Mouse (Mus musculus) mouse trophoblast stem cell (cell line): ENCODE results near the gene Slc22a12.

Experiments used
- in situ Hi-C, 2 experiments: fragments of 300-500 bp; cut with MseI, MboI; formaldehyde crosslinking; loops; 2 replicates in 1 of 2; 3 replicates in 1 of 2; pipeline ENCODE4 v1.15.1; 2025

The Slc22a12 gene

DNA sequence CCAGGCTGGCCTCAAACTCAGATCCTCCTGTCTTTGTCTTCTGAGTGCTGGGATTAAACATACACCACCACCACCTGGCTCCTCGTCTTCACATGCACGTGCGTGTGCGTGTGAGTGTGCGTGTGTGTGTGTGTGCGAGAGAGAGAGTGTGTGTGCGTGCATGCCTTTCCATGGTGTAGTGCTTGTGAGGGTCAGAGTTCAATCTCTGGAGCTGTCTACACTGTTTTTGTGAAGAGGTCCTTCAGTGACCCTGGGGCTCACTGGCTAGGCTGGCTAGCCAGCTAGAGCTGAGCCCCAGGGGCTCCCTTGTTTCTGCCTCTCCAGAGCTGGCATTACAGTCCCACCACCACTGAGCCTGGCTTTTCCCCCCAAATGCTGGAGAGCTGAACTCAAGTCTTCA is 1.3 kb downstream of the Slc22a12 start:
- in situ Hi-C loops = no loop called here

DNA sequence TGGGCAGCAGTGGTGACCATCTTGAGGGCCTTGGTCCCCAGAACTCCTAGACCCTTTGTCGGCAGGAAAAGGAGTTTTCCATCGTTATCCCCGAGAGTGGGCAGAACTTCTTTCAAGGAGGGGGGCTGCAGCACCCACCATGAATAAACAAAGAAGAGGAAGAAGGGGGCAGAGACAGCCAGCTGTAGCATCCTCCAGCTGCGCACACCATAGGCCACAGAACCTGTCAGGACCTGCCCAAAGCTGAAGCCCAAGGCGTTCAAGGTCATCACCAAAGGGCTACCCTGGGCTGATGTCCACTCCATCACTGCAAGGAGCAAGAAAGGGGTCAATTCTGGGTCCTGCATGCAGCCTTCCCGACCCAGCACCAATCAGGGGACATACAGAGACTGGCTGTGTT is 2.6 kb downstream of the Slc22a12 start:
- in situ Hi-C loops = no loop called here

DNA sequence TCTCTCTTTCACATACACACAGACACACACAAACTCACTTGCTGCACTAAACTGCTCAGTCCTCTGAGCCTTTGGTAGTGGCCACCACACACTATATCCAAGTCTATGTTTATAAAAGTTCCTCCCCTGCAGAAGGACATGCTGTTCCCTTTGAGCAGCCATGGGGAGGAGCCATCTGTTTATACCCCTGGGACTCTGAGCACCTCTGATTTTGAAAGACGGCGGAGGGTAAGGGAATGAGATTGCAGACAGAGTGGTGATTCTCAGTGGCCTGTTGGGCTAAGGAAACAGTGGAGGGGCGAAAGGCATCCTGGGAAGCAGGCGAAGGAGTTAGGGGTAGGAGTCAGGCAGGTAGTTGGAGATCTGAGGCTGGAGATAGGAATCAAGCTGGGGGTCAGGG is 3.2 kb downstream of the Slc22a12 start:
- in situ Hi-C loops = no loop called here

DNA sequence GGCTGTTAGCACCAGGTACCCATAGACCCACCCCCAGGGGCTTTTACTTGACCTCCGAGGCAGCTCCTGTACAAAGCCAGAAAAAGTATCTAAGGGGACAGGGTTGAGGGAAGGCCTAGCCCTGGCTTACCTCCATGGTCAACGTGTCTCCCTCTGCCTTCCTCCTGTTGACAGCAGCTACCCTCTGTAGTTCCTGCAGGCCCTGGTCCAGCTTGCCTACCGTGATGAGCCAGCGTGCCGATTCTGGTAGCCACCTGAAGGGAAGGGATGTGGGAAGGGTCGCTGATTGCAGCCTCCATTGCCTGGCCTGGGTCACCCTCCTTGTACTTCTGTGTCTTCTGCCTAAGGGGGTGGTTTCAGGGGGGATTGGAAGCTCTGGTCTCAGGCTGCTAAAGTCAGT is 4.3 kb downstream of the Slc22a12 start:
- in situ Hi-C loops = no loop called here

DNA sequence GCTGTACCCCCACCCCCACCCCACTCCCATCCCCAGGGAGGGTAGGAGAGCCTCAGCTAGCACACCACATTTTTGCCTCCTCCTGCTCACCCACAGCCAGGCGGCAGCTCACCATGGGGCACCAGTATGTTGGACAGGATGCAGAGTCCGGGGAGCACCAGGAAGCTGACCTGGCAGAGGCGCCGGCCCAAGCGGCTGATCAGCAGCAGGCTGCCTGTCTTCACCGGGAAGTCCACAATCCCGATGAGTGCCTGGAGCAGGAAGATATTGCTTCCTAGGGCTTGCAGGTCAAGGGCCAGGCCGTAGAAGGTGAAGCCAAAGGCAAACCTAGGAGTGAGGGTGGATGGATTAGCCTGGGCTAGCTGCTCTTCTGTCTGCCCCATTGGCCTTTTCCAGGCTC is 5.3 kb downstream of the Slc22a12 start:
- in situ Hi-C loops = no loop called here

DNA sequence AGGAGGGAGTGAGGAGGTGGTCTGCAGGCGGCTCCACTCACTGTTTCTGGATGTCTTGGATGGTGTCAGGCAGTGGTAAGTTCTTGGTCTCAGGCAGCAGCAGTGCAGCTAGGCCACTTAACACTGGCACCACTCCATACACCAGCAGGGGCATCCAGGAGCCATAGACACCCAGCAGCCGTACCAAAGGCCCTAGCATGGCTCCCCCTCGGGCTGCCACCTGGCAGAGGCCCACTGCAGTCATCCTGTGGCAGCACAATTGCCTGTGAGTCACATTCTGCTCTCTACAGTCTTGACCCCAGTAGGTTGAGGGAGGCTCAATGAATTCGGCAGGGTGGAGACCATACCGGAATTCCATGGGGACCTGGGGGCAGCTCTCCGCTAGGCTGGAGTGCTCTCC is 6.1 kb downstream of the Slc22a12 start:
- in situ Hi-C loops = no loop called here

DNA sequence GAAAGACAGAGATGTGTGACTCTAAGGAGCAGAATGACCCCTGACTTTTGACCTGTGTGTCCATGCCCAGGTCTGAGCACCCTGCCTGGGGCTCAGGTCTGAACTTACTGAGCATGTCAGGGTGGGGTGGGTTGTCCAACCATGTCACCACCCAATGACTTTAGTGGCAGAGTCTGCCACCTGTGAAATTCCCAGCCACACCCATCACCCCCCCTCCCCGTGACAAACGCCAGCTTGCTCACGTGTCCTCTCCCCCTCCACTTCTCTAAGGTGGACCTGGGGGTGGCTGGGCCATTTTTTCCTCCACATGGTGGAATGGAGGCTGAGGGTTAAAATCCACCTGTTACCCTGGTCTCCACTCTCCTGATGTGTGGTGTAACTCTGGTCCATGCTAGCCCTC is 6.6 kb downstream of the Slc22a12 start:
- in situ Hi-C loops = no loop called here

DNA sequence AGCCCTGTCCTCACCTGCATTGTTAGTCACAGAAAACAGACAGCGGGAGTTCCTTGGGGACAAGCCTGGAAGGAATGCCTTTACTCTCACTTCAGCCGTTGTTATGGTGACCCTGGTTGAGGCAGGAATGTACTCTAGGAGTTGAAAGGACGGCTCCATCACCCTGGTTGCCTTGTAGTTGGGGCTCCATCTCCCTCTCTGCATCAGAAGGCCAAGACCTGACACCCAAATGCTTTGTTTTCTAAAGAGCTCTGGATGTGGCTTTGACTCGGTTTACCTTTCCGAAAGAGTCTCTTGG is 8.8 kb downstream of the Slc22a12 start:
- in situ Hi-C loops = no loop called here

DNA sequence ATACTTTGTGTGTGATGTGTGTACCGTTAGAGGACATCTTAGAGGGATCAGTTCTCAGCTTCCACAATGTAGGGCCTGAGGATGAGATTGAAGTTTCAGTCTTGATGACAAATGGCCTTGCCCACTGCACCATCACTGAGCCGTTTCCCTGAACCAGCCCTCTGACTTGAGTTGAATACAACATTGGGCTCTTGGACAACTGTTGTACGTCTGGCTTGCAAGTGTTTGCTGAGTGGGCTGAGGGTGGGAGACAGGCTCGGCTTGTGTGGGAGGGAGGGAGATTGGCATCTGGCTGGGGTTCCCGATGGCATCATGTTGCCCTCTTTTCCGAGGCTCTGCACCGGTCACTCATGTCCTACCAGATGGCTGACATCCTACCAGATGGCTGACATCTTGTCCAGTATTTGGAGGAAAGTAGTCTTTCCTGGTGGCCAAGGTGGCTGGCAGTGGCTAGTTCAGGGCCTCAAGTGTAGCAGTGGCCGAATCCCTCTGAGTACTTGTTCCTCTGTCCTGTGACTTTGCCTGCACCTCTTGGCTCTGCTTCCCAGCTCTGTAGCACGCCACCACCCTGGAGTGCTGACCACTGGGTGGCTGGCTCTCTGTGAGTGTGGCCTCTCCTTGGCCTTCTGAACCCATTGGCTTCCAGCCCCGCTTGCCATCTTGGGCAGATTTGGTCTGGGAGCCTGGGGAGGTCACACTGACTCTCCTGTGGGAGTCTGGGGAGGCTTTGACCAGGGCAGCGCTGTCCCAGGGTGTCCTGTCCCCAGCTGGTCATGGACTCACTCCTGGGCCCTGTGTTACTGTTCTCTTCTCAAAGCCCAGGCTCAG is 9.3 kb downstream of the Slc22a12 start:
- in situ Hi-C loops = no loop called here

DNA sequence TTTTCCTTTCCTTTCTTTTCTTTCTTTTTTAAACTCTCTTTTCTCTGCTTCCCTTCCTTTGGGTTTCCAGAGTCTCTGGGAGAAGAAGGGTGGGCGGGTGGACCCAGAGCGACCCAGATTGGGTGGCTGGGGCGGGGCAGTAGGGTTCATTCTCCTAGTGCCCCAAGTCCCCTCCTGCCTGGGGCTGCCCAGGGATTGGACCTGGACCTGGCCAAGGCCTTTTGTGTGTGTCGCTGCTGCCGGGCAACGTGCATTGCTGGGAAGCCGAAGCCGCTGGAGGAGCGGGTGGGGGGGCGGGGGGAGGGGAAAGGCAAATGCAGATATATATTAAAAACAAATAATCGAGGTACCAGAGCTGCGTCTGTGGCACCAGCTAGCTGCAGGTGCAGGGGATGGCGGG is 10.2 kb downstream of the Slc22a12 start:
- in situ Hi-C loops = no loop called here

DNA sequence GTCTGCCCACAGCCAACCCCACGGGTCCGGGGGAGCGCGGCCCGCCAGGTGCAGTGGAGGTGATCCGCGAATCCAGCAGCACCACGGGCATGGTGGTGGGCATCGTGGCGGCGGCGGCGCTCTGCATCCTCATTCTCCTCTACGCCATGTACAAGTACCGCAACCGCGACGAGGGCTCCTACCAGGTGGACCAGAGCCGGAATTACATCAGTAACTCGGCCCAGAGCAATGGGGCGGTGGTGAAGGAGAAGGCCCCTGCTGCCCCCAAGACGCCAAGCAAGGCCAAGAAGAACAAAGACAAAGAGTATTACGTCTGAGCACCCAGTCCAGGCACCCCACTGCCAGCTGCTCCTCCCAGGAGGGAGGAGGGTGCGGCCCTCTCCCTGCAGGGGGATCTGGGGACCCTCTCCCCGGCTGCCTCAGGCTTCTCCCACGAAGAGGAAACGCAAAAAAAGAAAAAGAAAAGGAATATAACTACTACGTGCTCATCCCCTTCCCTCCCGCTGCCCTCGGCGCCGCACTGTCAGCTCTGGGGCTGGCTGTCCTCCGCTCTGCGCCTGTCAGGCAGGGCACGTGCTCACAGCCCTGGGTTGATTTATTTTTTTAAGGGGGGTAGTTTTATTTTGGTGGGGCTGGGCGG is 10.9 kb downstream of the Slc22a12 start:
- in situ Hi-C loops = no loop called here

DNA sequence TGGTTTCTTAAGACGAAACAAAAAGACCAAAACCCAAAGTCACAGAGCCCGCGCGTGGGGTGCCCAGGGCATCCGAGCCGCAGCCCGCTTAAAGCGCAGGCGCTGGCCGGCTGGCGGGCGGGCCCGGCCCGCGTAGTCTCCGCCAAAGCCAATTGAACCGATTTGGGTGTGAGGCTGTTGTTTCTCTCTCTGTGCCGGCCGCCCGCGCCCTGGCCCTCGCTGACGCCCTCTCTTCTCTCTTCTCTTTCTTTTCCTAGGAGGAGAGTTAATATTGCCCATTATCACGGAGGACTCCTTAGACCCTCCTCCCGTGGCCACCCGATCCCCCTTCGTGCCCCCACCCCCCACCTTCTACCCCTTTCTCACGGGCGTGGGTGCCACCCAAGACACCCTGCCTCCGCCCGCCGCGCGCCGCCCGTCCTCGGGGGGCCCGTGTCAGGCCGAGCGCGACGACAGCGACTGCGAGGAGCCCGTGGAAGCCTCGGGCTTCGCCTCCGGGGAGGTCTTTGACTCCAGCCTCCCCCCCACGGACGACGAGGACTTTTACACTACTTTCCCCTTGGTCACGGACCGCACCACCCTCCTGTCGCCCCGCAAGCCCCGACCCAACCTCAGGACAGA is 11.7 kb downstream of the Slc22a12 start:
- in situ Hi-C loops = no loop called here

DNA sequence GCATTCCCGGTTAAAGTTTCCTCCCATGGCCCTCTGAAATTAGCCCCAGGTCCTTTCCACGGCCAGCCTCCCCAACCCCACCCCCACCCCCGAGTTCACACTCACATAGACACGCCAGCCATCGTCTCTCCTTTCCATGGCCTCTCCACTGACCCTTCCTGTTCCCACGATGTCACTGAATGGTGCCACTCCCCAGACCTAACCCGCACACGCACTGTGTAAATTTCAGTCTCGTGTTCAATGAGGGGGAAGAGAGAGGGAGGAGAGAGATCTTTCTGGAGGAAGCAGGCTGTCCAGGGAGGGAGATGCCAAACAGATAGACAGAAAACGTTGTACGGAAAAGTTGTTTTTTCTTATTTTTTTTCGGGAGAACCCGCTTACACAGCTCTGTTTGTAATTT is 12.5 kb downstream of the Slc22a12 start:
- in situ Hi-C loops = no loop called here

DNA sequence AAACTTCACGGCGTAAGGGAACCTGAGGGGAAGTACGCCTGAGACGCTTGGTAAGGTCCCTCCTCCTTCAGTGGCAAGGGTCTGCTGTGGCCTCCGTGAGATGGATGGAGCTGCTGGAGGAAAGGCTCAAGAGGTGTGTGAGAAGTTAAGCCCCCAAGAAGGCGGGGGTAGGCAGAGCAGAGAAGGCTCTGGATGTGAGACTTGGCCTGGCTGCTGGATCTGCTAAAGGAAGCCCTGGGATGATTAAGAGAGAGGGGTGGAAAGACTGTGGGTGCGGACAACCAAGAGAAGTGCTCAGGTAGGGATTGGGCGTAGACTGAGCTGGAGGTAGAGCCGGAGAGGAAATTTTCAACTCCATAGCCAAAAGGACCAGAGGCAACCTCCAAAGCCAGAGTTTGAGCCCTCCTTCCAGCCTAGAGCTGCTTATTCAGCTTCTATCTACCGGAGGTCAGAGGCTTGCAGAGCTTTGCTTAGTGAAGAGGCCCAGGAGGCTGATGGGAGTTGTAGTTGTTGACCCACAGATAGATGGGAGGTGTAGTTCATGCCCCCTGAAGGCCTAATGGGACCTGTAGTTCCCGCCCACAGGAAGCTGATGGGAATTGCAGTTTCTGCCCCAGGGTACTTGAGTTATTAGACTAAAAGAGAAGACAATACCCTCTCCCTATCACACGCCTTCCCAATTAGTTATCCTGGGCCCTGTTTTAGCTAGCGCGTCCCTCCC is 13.4 kb downstream of the Slc22a12 start:
- in situ Hi-C loops = no loop called here

DNA sequence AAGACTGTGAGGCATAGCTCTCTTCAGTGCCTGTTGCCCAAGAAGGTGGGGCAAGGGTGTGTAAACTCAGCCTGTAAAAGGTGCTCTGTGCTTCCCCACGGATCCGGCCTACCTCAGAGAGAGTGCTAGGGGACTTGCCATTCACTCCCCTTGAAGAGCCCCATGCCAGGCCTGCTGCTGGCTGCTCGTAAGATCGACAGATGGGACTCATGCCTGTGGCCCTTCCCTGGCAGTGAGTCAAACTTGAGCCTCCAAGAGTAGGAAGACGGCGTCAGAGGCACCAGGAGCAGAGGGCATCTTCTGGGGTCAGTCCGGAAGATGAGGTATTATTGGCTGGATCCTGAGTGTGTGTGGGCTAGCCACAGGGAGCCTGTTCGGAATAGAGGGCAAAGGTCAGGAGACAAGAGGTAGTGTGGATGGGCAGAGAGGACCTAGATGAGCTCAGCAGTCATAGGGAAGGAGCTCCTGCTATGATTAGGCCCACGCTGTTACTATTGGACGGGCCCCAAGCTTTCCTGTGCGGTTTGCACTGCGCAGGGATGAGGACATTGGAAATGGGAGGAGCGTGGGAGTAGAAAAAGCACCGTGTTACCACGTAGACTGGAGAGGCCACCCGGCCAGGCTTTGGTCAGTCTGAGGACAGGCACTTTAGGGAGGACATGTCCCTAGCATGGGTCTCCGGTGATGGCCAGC is 14.8 kb downstream of the Slc22a12 start:
- in situ Hi-C loops = no loop called here

DNA sequence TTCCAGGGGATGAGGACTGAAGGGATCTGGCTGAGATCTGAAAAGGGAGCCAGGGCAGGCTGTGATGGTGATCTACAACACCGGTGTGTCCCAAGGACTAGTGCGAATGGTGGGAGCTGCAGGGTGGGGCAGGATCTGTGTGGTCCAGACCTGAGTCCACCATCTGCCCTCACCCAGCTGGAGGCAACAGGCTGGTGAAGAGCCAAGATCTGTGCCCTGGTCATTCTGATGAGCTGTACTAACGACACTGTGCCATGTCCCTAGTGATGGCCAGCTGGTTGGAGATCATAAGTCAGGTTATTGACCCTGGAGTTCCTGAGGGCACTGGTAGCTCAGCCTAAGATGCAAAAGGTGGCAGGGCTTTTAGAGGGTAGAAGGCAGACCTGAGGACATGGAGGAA is 15.4 kb downstream of the Slc22a12 start:
- in situ Hi-C loops = no loop called here

DNA sequence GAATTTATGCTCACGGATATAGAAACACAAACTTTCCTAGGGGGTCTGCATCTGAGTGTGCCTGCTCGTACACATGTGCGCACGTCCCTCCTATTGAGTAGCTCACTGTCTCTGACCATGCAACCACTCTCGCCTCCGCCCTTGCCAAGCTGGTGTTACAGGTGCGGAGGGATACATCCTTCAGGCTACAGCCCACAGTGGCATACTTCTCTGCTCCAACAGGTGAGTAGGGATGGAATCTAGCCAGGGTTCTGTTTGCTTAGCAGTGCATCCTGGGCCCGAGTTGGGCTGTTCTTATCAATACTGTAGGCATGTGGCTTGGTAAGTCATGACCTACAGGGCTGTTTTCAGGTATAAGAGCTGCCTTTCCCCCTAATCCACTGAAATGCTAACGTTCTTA is 16.8 kb downstream of the Slc22a12 start:
- in situ Hi-C loops = no loop called here

DNA sequence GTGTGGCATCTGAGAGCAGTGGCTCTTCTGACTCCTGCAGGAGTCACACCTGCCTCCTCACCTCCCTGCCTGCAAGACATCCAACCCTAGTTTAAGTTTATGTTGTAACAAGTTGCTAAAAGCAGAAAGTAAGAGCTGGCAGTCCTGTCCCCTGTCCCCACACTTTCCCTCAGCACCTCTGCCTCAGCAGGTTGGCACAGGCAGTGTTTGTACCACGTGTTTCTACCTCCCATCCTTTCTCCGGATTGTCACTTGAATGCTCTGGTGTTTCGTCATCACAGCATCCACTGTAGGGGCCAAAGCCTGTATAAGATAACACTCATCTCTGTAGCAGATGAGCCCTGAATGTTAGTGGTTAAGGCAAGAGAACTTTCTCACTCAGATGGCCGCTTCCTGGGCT is 17.8 kb downstream of the Slc22a12 start:
- in situ Hi-C loops = no loop called here

DNA sequence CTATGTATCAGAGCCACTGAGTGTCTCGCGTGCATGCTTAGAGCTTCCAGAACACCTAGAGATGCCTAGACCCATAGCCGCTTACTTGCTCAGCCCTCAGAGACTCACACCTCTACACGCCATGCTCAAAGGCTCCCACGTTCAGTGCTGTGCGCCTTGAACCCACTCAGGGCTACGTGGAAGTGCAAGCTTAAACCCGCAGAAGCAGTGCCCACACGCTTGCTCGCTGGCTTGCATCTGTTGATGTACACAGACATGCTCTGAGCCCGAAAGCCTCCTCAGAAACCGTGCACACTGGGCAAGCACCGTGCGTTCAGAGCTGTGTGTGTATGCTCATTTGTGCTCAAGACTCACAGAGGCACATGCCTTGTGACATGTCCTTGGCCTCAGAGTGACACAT is 20.5 kb downstream of the Slc22a12 start:
- in situ Hi-C loops = no loop called here

DNA sequence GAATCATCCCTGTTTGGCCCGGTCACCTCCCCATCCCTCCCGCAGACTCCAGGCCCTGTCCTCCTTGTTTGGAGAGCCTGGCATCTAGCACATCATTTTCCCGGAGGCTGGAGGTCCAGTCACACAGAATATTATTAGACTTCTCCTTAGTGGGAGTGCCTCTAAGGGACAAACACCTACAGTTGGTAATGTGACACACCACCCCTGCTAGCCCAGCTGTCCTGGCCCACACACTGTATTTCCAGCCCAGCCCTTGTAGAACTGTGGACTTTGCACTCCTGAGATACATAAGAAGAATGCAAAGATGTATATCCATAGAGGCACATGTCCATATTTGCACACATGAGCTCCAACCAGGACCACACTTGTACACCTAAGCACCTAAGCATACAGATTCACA is 21.2 kb downstream of the Slc22a12 start:
- in situ Hi-C loops = no loop called here

DNA sequence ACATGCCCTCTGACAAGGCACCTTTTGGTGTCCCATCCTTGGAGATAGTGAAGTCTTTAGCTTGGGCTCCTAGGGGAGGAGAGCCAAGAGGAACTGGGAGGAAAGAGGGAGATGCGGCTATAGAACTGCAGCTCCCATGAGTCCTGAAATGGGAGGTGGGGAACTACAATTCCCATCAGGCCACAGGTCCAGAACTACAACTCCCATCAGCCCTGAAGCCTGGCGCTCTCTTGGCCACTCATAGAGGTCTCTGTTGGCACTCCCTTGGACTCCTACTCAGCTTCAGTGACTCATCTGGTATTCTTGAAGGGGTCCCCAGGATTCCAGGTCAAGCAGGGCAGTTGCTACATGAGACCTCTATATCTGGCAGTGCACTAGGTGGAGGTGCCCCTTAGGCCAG is 23.3 kb downstream of the Slc22a12 start:
- in situ Hi-C loops = no loop called here

DNA sequence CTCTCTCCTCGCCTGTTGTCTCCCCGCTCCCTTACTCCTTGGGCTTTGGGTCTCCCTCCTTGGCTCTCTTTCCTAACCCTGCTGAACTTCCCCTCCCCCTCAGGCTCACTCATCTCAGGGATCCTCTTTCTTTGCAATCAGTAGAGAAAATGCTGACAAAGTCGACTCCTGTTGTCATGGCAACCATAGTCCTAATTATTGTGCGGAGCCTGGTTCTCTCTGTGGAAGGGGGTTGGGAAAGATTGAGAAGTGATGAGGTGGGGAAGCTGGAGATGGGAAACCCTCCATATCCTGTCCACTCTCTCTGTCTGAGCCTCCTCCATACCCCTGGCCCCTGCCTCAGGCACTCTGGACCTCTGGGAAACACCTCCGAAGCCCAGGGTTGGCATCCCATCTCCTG is 24.2 kb downstream of the Slc22a12 start:
- in situ Hi-C loops = no loop called here
